Mouse (Mus musculus) spleen, adult 18-20 months (tissue): ENCODE data around the gene Exoc3l4.

Experiments used
- DNase-seq, 2 experiments: peaks; one replicate each; pipeline ENCODE4 v3.0.0; 2022; ENCODE audit warnings: mixed read lengths in 2 of 2

The Exoc3l4 gene

GRCm38 (mm10) chr12:111454021-111454420 lies 37.2 kb downstream of the Exoc3l4 start:
- no peak for DNase-seq

- no peak for DNase-seq
These were observed 37.9 kb downstream of the Exoc3l4 start for GRCm38 (mm10) chr12:111454543-111455280.

GRCm38 (mm10) chr12:111455311-111455846 lies 38.6 kb downstream of the Exoc3l4 start:
- no peak for DNase-seq

GRCm38 (mm10) chr12:111455860-111456259 lies 39.0 kb downstream of the Exoc3l4 start:
- DNase-seq: no peak

- DNase-seq: no peak
These were observed 40.9 kb downstream of the Exoc3l4 start for GRCm38 (mm10) chr12:111457742-111458141.

GRCm38 (mm10) chr12:111463570-111463969 lies 46.8 kb downstream of the Exoc3l4 start:
- no peak for DNase-seq

- no peak for DNase-seq
These were observed 49.6 kb downstream of the Exoc3l4 start for GRCm38 (mm10) chr12:111466369-111466768.

- DNase-seq: no peak
These were observed 51.4 kb downstream of the Exoc3l4 start for GRCm38 (mm10) chr12:111468206-111468605.

- DNase-seq: peak in 1 of 2 experiments; percentile 50
These were observed 52.7 kb downstream of the Exoc3l4 start for GRCm38 (mm10) chr12:111469507-111469906.

- no peak for DNase-seq
These were observed 54.3 kb downstream of the Exoc3l4 start for GRCm38 (mm10) chr12:111471119-111471518.

GRCm38 (mm10) chr12:111471721-111472120 lies 54.9 kb downstream of the Exoc3l4 start:
- no peak for DNase-seq

- DNase-seq: no peak
These were observed 56.1 kb downstream of the Exoc3l4 start for GRCm38 (mm10) chr12:111472886-111473285.

- no peak for DNase-seq
These were observed 57.6 kb downstream of the Exoc3l4 start for GRCm38 (mm10) chr12:111474384-111474783.

GRCm38 (mm10) chr12:111474893-111475643 lies 58.3 kb downstream of the Exoc3l4 start:
- DNase-seq: no peak

- DNase-seq: no peak
These were observed 62.1 kb downstream of the Exoc3l4 start for GRCm38 (mm10) chr12:111478924-111479323.

GRCm38 (mm10) chr12:111479917-111480316 lies 63.1 kb downstream of the Exoc3l4 start:
- DNase-seq: peak in 1 of 2 experiments; percentile 27
